Mouse (Mus musculus): ENCODE measurements around the gene Pax6. TPM values are rescaled to one million over a fixed set of nuclear protein-coding genes. Genes with fewer than 3 reads are reported as not detected.

Gene Pax6
- polyA plus RNA-seq, 1 experiment: not detected

- no peak for DNase-seq (ENCODE audit: low spot score)
Measured at GRCm38 (mm10) chr2:105736166-105736565, 67.5 kb downstream of the Pax6 start.

- no peak for DNase-seq (ENCODE audit: low spot score)
Measured at GRCm38 (mm10) chr2:105746896-105747295, 78.2 kb downstream of the Pax6 start.

Other genes starting within 250 kb of the Pax6 start
- 7.5 and 7.9 TPM in 2 replicates for gene Elp4, start 235.7 kb downstream of the Pax6 start, polyA plus RNA-seq (2012; rRNA removed)
- gene Immp1l, start 235.7 kb downstream of the Pax6 start, polyA plus RNA-seq (2012; rRNA removed): 56.1 and 62.5 TPM in 2 replicates